Mouse (Mus musculus) testis, adult 2 months (tissue): ENCODE data around the gene Reln.

Experiments used
- CTCF ChIP-seq: fragments of 200-500 bp; IDR thresholded peaks from 2 replicates; pipeline ENCODE4 v1.5.1; 2012; ENCODE audit warnings: low read depth, mild to moderate bottlenecking, inconsistent platforms, low read length, moderate library complexity; ENCODE audit not compliant: control insufficient read depth, insufficient read depth, insufficient replicate concordance
- POLR2A ChIP-seq: fragments of 200-500 bp; IDR thresholded peaks from 2 replicates; pipeline ENCODE4 v1.6.1; 2012; ENCODE audit warnings: low read depth, mild to moderate bottlenecking, inconsistent platforms, low read length, moderate library complexity; ENCODE audit not compliant: control insufficient read depth

GRCm38 (mm10) chr5:21920310-21920709 lies 424.2 kb downstream of the Reln start:
- no peak for TF ChIP-seq POLR2A
- TF ChIP-seq CTCF: no peak
